Mouse (Mus musculus) kidney, embryonic 16.5 days (tissue): ENCODE measurements around the gene Wnt10b. TPM values are rescaled to one million over a fixed set of nuclear protein-coding genes. Genes with fewer than 3 reads are reported as not detected.
"Not testable (repeated sequence)": the region's sequence is repeated elsewhere in the genome, so short reads cannot be mapped to it uniquely, and the experiment has no call there.

Experiments
- ATAC-seq: fragments of 200-750 bp; cut with Nextera tagmentation; 2 replicates; pipeline ENCODE4 v1.8.0; 2017; ENCODE audit warnings: moderate TSS enrichment; ENCODE audit not compliant: low FRiP score, low TSS enrichment
- H3K27ac ChIP-seq: fragments of 300-500 bp; sonication (generic); 2 replicates; pipeline ENCODE4 v1.5.1; 2014; ENCODE audit warnings: low read length
- H3K27me3 ChIP-seq: fragments of 300-500 bp; sonication (generic); 2 replicates; pipeline ENCODE4 v1.6.1; 2014; ENCODE audit warnings: low read length, control low read depth, mixed read lengths; ENCODE audit not compliant: insufficient read depth
- H3K36me3 ChIP-seq: fragments of 300-500 bp; sonication (generic); 2 replicates; pipeline ENCODE4 v1.6.1; 2014; ENCODE audit warnings: low read length, control low read depth, mixed read lengths; ENCODE audit not compliant: insufficient read depth
- H3K4me1 ChIP-seq: fragments of 300-500 bp; sonication (generic); 2 replicates; pipeline ENCODE4 v1.6.1; 2014; ENCODE audit warnings: low read length, control low read depth, mixed read lengths; ENCODE audit not compliant: insufficient read depth
- H3K4me2 ChIP-seq: fragments of 300-500 bp; sonication (generic); replicated peaks from 2 replicates; pipeline ENCODE4 v1.6.1; 2014; ENCODE audit warnings: low read depth, low read length
- H3K4me3 ChIP-seq: fragments of 300-500 bp; sonication (generic); 2 replicates; pipeline ENCODE4 v1.5.1; 2014; ENCODE audit warnings: mild to moderate bottlenecking, low read length
- H3K9ac ChIP-seq: fragments of 300-500 bp; sonication (generic); replicated peaks from 2 replicates; pipeline ENCODE4 v1.6.1; 2014; ENCODE audit warnings: low read length
- H3K9me3 ChIP-seq: fragments of 300-500 bp; sonication (generic); 2 replicates; pipeline ENCODE4 v1.6.1; 2016; ENCODE audit warnings: low read length, control low read depth
- WGBS: fragments of 180-500 bp; shearing (Covaris S2); extraction: QIAGEN DNeasy Blood & Tissue Kit; methylation state at CpG from one replicate; pipeline ENCODE4 v1.1.7; 2014; 5-methylcytosine and 5-hydroxymethylcytosine counted together
- polyA plus RNA-seq: library from polyadenylated mRNA; unstranded; fragments of >200 nt; fragmentation: Nextera tagmentation; extraction: Ambion mirVana; gene quantifications from 2 replicates; pipeline ENCODE4 v1.2.1, GENCODE M21; 2015

The Wnt10b gene
- polyA plus RNA-seq, 1 experiment from 2014 or later = 0.17 TPM

- Histone ChIP-seq H3K27ac (no peak overlapping the region), H3K9me3 (no peaks in the 10 kb centered on the region), H3K4me1 (no peaks in the 10 kb centered on the region), H3K4me2 (no peak overlapping the region), H3K9ac (no peak overlapping the region), H3K36me3 (peaks cover 8% of the 10 kb centered on the region), H3K27me3 (no peaks in the 10 kb centered on the region), H3K4me3 (no peak overlapping the region)
- 90% methylated on average over 2 of the region's 2 CpGs for WGBS
- no peak for ATAC-seq
Measured at GRCm38 (mm10) chr15:98754125-98754524, 23.8 kb downstream of the Wnt10b start.

- H3K9ac ChIP-seq = no peak overlapping the region
- no peaks in the 10 kb centered on the region for H3K27me3 ChIP-seq
- H3K27ac ChIP-seq = no peak overlapping the region
- no peaks in the 10 kb centered on the region for H3K9me3 ChIP-seq
- WGBS = 80% methylated on average over 8 of the region's 8 CpGs
- H3K4me3 ChIP-seq = no peak overlapping the region
- ATAC-seq = no peak
- H3K36me3 ChIP-seq = peaks cover 5% of the 10 kb centered on the region
- H3K4me1 ChIP-seq = peaks cover 3% of the 10 kb centered on the region; the same call in 1 of the 2 replicates
- H3K4me2 ChIP-seq = no peak overlapping the region
Measured at GRCm38 (mm10) chr15:98753021-98753423, 24.9 kb downstream of the Wnt10b start.

GRCm38 (mm10) chr15:98749093-98749492, 28.9 kb downstream of the Wnt10b start:
- no peak overlapping the region for H3K9ac ChIP-seq
- ATAC-seq = no peak
- no peak overlapping the region for H3K27ac ChIP-seq
- 95% methylated on average over 2 of the region's 2 CpGs for WGBS
- H3K36me3 ChIP-seq = peaks cover 5% of the 10 kb centered on the region
- no peaks in the 10 kb centered on the region for H3K27me3 ChIP-seq
- H3K4me2 ChIP-seq = no peak overlapping the region
- H3K4me1 ChIP-seq = peaks cover 9% of the 10 kb centered on the region; the same call in 1 of the 2 replicates
- H3K4me3 ChIP-seq = no peak overlapping the region
- no peaks in the 10 kb centered on the region for H3K9me3 ChIP-seq

GRCm38 (mm10) chr15:98747296-98747695, 30.7 kb downstream of the Wnt10b start:
- H3K9me3 ChIP-seq = no peaks in the 10 kb centered on the region
- 71% methylated on average over 6 of the region's 6 CpGs for WGBS
- peaks cover 2% of the 10 kb centered on the region; the same call in 1 of the 2 replicates for H3K36me3 ChIP-seq
- no peak overlapping the region for H3K4me2 ChIP-seq
- H3K4me3 ChIP-seq = no peak overlapping the region
- H3K4me1 ChIP-seq = peaks cover 9% of the 10 kb centered on the region; the same call in 1 of the 2 replicates
- no peaks in the 10 kb centered on the region for H3K27me3 ChIP-seq
- no peak overlapping the region for H3K27ac ChIP-seq
- no peak for ATAC-seq
- H3K9ac ChIP-seq = no peak overlapping the region

- no peaks in the 10 kb centered on the region for H3K27me3 ChIP-seq
- ATAC-seq = no peak
- WGBS = 73% methylated on average over 10 of the region's 10 CpGs
- H3K4me1 ChIP-seq = peaks cover 9% of the 10 kb centered on the region; the same call in 1 of the 2 replicates
- no peaks in the 10 kb centered on the region for H3K9me3 ChIP-seq
- H3K36me3 ChIP-seq = peaks cover 4% of the 10 kb centered on the region
- no peak overlapping the region for H3K4me2 ChIP-seq
- no peak overlapping the region for H3K4me3 ChIP-seq
- H3K9ac ChIP-seq = no peak overlapping the region
- H3K27ac ChIP-seq = no peak overlapping the region
Measured at GRCm38 (mm10) chr15:98746344-98746965, 31.5 kb downstream of the Wnt10b start.

GRCm38 (mm10) chr15:98743863-98744262, 34.1 kb downstream of the Wnt10b start:
- H3K9ac ChIP-seq, H3K4me3 ChIP-seq, H3K27me3 ChIP-seq, H3K4me2 ChIP-seq, H3K27ac ChIP-seq, H3K9me3 ChIP-seq, ATAC-seq, H3K4me1 ChIP-seq: not testable (repeated sequence)
- WGBS = 86% methylated on average over 3 of the region's 3 CpGs
- peaks cover 29% of the 10 kb centered on the region for H3K36me3 ChIP-seq

GRCm38 (mm10) chr15:98742766-98743428, 35.1 kb downstream of the Wnt10b start:
- Histone ChIP-seq H3K27ac (no peak overlapping the region), H3K36me3 (peaks cover 33% of the 10 kb centered on the region), H3K4me2 (no peak overlapping the region), H3K4me3 (no peak overlapping the region), H3K9ac (no peak overlapping the region), H3K4me1 (peaks cover 5% of the 10 kb centered on the region; the same call in 1 of the 2 replicates), H3K27me3 (no peaks in the 10 kb centered on the region), H3K9me3 (no peaks in the 10 kb centered on the region)
- no peak for ATAC-seq
- 73% methylated on average over 8 of the region's 8 CpGs for WGBS

- WGBS = 92% methylated on average over 8 of the region's 8 CpGs
- Histone ChIP-seq H3K27me3 (no peaks in the 10 kb centered on the region), H3K36me3 (peaks cover 51% of the 10 kb centered on the region), H3K27ac (no peak overlapping the region), H3K9ac (no peak overlapping the region), H3K4me3 (no peak overlapping the region), H3K9me3 (no peaks in the 10 kb centered on the region), H3K4me1 (no peaks in the 10 kb centered on the region), H3K4me2 (no peak overlapping the region)
- ATAC-seq = no peak
Measured at GRCm38 (mm10) chr15:98740219-98740618, 37.7 kb downstream of the Wnt10b start.

- no peak overlapping the region for H3K27ac ChIP-seq
- H3K4me2 ChIP-seq = no peak overlapping the region
- no peak for ATAC-seq
- H3K4me1 ChIP-seq = no peaks in the 10 kb centered on the region
- WGBS = 73% methylated on average over 4 of the region's 4 CpGs
- H3K9ac ChIP-seq = no peak overlapping the region
- H3K9me3 ChIP-seq = no peaks in the 10 kb centered on the region
- no peaks in the 10 kb centered on the region for H3K27me3 ChIP-seq
- H3K36me3 ChIP-seq = peaks cover 52% of the 10 kb centered on the region
- no peak overlapping the region for H3K4me3 ChIP-seq
Measured at GRCm38 (mm10) chr15:98738796-98739195, 39.2 kb downstream of the Wnt10b start.

- H3K27me3 ChIP-seq = no peaks in the 10 kb centered on the region
- H3K9ac ChIP-seq = no peak overlapping the region
- no peaks in the 10 kb centered on the region for H3K9me3 ChIP-seq
- no peak overlapping the region for H3K4me3 ChIP-seq
- no peak overlapping the region for H3K4me2 ChIP-seq
- peaks cover 5% of the 10 kb centered on the region; the same call in 1 of the 2 replicates for H3K4me1 ChIP-seq
- ATAC-seq = no peak
- peaks cover 52% of the 10 kb centered on the region for H3K36me3 ChIP-seq
- no peak overlapping the region for H3K27ac ChIP-seq
Measured at GRCm38 (mm10) chr15:98737881-98738280, 40.1 kb downstream of the Wnt10b start.
